In genomic region chr7:120361159-120361558, GRCm38 (mm10) we compare ENCODE assay signal across 11 mouse cellular contexts. TPM values are rescaled to one million over a fixed set of nuclear protein-coding genes. Genes with fewer than 3 reads are reported as not detected.
DNase-seq lines count a peak whose midpoint lies in the region; ATAC-seq and TF ChIP-seq lines count a peak whose summit lies in the region.
"Had no signal": no experiment of that assay in that cellular context is flagged by ENCODE, and none has a peak within 500 bp of the region (broad histone marks: within the 10 kb centered on the region; RNA-seq: fewer than 3 reads in every experiment).

No protein-coding gene starts in this region.

- no peak overlapping the region for H3K4me2 ChIP-seq in hindbrain, postnatal 0 days (ENCODE audit: low read depth, low read length)
- no peak overlapping the region for H3K4me2 ChIP-seq in hindbrain, embryonic 12.5 days (replicated peaks)
- H3K4me2 ChIP-seq: midbrain, embryonic 12.5 days had no signal

- H3K4me1 ChIP-seq in hindbrain, postnatal 0 days (ENCODE audit: insufficient read depth, low read length): no peaks in the 10 kb centered on the region
- H3K4me1 ChIP-seq in hindbrain, embryonic 12.5 days: no peaks in the 10 kb centered on the region
- H3K4me1 ChIP-seq in testis, adult 2 months (ENCODE audit: control insufficient read depth, insufficient read depth, low read length): no peaks in the 10 kb centered on the region
- H3K4me1 ChIP-seq: midbrain, embryonic 12.5 days had no signal

- no peak overlapping the region for H3K4me3 ChIP-seq in hindbrain, postnatal 0 days (ENCODE audit: low read length)
- H3K4me3 ChIP-seq in hindbrain, embryonic 12.5 days: no peak overlapping the region
- no peak overlapping the region for H3K4me3 ChIP-seq in testis, adult 2 months (ENCODE audit: control insufficient read depth, low read depth, low read length)
- H3K4me3 ChIP-seq: midbrain, embryonic 12.5 days had no signal

- no peak overlapping the region for H3K9ac ChIP-seq in hindbrain, postnatal 0 days (replicated peaks; ENCODE audit: low read length)
- no peak overlapping the region for H3K9ac ChIP-seq in hindbrain, embryonic 12.5 days
- H3K9ac ChIP-seq: midbrain, embryonic 12.5 days had no signal

- no peak for ATAC-seq in hindbrain, postnatal 0 days
- no peak for ATAC-seq in hindbrain, embryonic 12.5 days (ENCODE audit: low FRiP score)
- ATAC-seq in erythroblast, adult 5-6 weeks (replicated peaks; ENCODE audit: low FRiP score, poor library complexity, severe bottlenecking): no peak
- no peak for ATAC-seq in megakaryocyte-erythroid progenitor cell, adult 5-6 weeks (replicated peaks; ENCODE audit: low FRiP score, low TSS enrichment, poor library complexity, severe bottlenecking)

- H3K9me3 ChIP-seq in hindbrain, postnatal 0 days (ENCODE audit: low read length): no peaks in the 10 kb centered on the region
- H3K9me3 ChIP-seq in hindbrain, embryonic 12.5 days (replicated peaks): no peaks in the 10 kb centered on the region
- H3K9me3 ChIP-seq: midbrain, embryonic 12.5 days had no signal

- H3K27me3 ChIP-seq in hindbrain, postnatal 0 days (ENCODE audit: insufficient read depth, low read length): no peaks in the 10 kb centered on the region
- no peaks in the 10 kb centered on the region for H3K27me3 ChIP-seq in hindbrain, embryonic 12.5 days
- no peaks in the 10 kb centered on the region for H3K27me3 ChIP-seq in testis, adult 2 months (ENCODE audit: control insufficient read depth, insufficient read depth, low read length)
- H3K27me3 ChIP-seq: midbrain, embryonic 12.5 days had no signal

- peak; percentile 30 for DNase-seq in hindbrain, postnatal 0 days (ENCODE audit: low spot score)
- DNase-seq in testis, postnatal 14 days (ENCODE audit: low spot score): no peak
- DNase-seq in embryo, embryonic 11.5 days (ENCODE audit: low read depth, low spot score): peak; percentile 11
- DNase-seq: kidney, adult 9 months had no signal

- no peak overlapping the region for H3K27ac ChIP-seq in hindbrain, postnatal 0 days
- no peak overlapping the region for H3K27ac ChIP-seq in hindbrain, embryonic 12.5 days
- no peak overlapping the region for H3K27ac ChIP-seq in testis, adult 2 months (ENCODE audit: control insufficient read depth, insufficient read depth, low read depth, low read length)
- H3K27ac ChIP-seq: midbrain, embryonic 12.5 days had no signal

- H3K36me3 ChIP-seq in hindbrain, postnatal 0 days (ENCODE audit: insufficient read depth, low read length): no peaks in the 10 kb centered on the region
- no peaks in the 10 kb centered on the region for H3K36me3 ChIP-seq in hindbrain, embryonic 12.5 days
- H3K36me3 ChIP-seq in testis, adult 2 months (ENCODE audit: control insufficient read depth, insufficient read depth, low read length): no peaks in the 10 kb centered on the region
- H3K36me3 ChIP-seq: midbrain, embryonic 12.5 days had no signal

- 41% methylated on average over 13 of the region's 13 CpGs for WGBS in hindbrain, postnatal 0 days
- 38% methylated on average over 13 of the region's 13 CpGs for WGBS in hindbrain, embryonic 12.5 days

- TF ChIP-seq POLR2A in testis, adult 2 months (IDR thresholded peaks at IDR 0.05; ENCODE audit: control insufficient read depth, low read depth, low read length): no peak

- peak; percentile 37; the same call in 1 of the 2 replicates for TF ChIP-seq CTCF in hindbrain, postnatal 0 days (IDR thresholded peaks at IDR 0.05; ENCODE audit: low read depth)
- TF ChIP-seq CTCF in testis, adult 2 months (IDR thresholded peaks at IDR 0.05; ENCODE audit: control insufficient read depth, insufficient read depth, insufficient replicate concordance, low read depth, low read length): peak; percentile 45; the same call in 1 of the 2 replicates

RNA-seq across cellular contexts. Expression of gene Abca15, which starts 32.7 kb away (rescaled TPM):
- total RNA-seq in hindbrain, postnatal 0 days (2014; rRNA removed): not detected in 2 replicates
- not detected in 2 replicates for polyA plus RNA-seq in hindbrain, postnatal 0 days (2015; fragmentation: Nextera tagmentation; extraction: Ambion mirVana)
- not detected in 2 replicates for polyA plus RNA-seq in hindbrain, embryonic 12.5 days (2016; fragmentation: Nextera tagmentation; extraction: Ambion mirVana)
- 11.6 and 16.2 TPM in 2 replicates for polyA plus RNA-seq in testis, adult 2 months (2012; rRNA removed)
- total RNA-seq in erythroblast, adult 5-6 weeks (2015; ENCODE audit: low replicate concordance): not detected in 2 replicates
- not detected in 2 replicates for total RNA-seq in erythroblast, adult 5-6 weeks (2017; ENCODE audit: low replicate concordance)
- not detected in 2 replicates for total RNA-seq in megakaryocyte-erythroid progenitor cell, adult 5-6 weeks (2014; fragmentation: Nextera tagmentation)
- not detected in 2 replicates for total RNA-seq in megakaryocyte-erythroid progenitor cell, adult 5-6 weeks (2017)
- polyA plus RNA-seq: gonadal fat pad, adult 2 months; midbrain, embryonic 12.5 days had no signal

RNA-seq across cellular contexts. Expression of gene Abca16, which starts 48.3 kb away (rescaled TPM):
- not detected in 2 replicates for total RNA-seq in hindbrain, postnatal 0 days (2014; rRNA removed)
- polyA plus RNA-seq in hindbrain, postnatal 0 days (2015; fragmentation: Nextera tagmentation; extraction: Ambion mirVana): not detected in 2 replicates
- polyA plus RNA-seq in hindbrain, embryonic 12.5 days (2016; fragmentation: Nextera tagmentation; extraction: Ambion mirVana): not detected in 2 replicates
- polyA plus RNA-seq in testis, adult 2 months (2012; rRNA removed): 18.9 and 25.4 TPM in 2 replicates
- not detected in 2 replicates for total RNA-seq in erythroblast, adult 5-6 weeks (2015; ENCODE audit: low replicate concordance)
- total RNA-seq in erythroblast, adult 5-6 weeks (2017; ENCODE audit: low replicate concordance): not detected in 2 replicates
- not detected in 2 replicates for total RNA-seq in megakaryocyte-erythroid progenitor cell, adult 5-6 weeks (2014; fragmentation: Nextera tagmentation)
- not detected in 2 replicates for total RNA-seq in megakaryocyte-erythroid progenitor cell, adult 5-6 weeks (2017)
- total RNA-seq: left cerebral cortex, postnatal 14 days had no signal
- polyA plus RNA-seq: midbrain, embryonic 12.5 days had no signal
